Mouse (Mus musculus): Measurements from ENCODE around the gene Elp4. TPM values are rescaled to one million over a fixed set of nuclear protein-coding genes. Genes with fewer than 3 reads are reported as not detected.

Gene Elp4
- total and polyA plus RNA-seq, 3 experiments = 15.8 to 16.0 TPM; not detected in 1

GRCm38 (mm10) chr2:105749111-105749510, 155.3 kb downstream of the Elp4 start:
- peaks cover 0 to 5% of the 10 kb centered on the region in 2 experiments; a peak in 2 of 4 replicates for H3K36me3 ChIP-seq (ENCODE audit: control insufficient read depth in 1 of 2, insufficient read depth in 2 of 2, low read length in 2 of 2)
- no peak for DNase-seq (ENCODE audit: low read depth, low spot score)
- H3K9ac ChIP-seq (ENCODE audit: control insufficient read depth, low read depth, low read length, poor library complexity, severe bottlenecking) = no peak overlapping the region
- peaks cover 3 to 6% of the 10 kb centered on the region in 2 experiments; a peak in 3 of 4 replicates for H3K4me1 ChIP-seq (ENCODE audit: control insufficient read depth in 1 of 2, insufficient read depth in 2 of 2, low read length in 2 of 2)
- no peaks in the 10 kb centered on the region for H3K27me3 ChIP-seq (ENCODE audit: control insufficient read depth in 1 of 2, insufficient read depth in 2 of 2, low read length in 2 of 2)
- H3K9me3 ChIP-seq (replicated peaks; ENCODE audit: insufficient read depth, low read length) = no peaks in the 10 kb centered on the region
- H3K4me3 ChIP-seq (ENCODE audit: control insufficient read depth in 1 of 2, insufficient read depth in 1 of 2, low read depth in 2 of 2, low read length in 2 of 2) = no peak overlapping the region
- H3K27ac ChIP-seq (ENCODE audit: control insufficient read depth, low read depth, low read length) = no peak overlapping the region
- H3K79me2 ChIP-seq (ENCODE audit: control insufficient read depth, insufficient read depth, low read length, poor library complexity) = no peaks in the 10 kb centered on the region
- TF ChIP-seq TAL1 (IDR thresholded peaks at IDR 0.05; ENCODE audit: low read length) (no peak), CHD2 (IDR thresholded peaks at IDR 0.05; ENCODE audit: low read length) (no peak), BHLHE40 (IDR thresholded peaks at IDR 0.05; ENCODE audit: borderline replicate concordance, low read depth, low read length) (no peak), ZNF384 (IDR thresholded peaks at IDR 0.05; ENCODE audit: low read depth, low read length) (no peak), POLR2AphosphoS2 (IDR thresholded peaks at IDR 0.05; ENCODE audit: low read length) (no peak), POLR2A (IDR thresholded peaks at IDR 0.05; ENCODE audit: control insufficient read depth in 1 of 2, insufficient read depth in 1 of 2, low read depth in 1 of 2, low read length in 2 of 2, poor library complexity in 1 of 2) (no peak), MXI1 (IDR thresholded peaks at IDR 0.05; ENCODE audit: low read depth, low read length) (no peak), TCF12 (IDR thresholded peaks at IDR 0.05; ENCODE audit: low read depth, low read length) (no peak), CHD1 (IDR thresholded peaks at IDR 0.05; ENCODE audit: low read depth, low read length) (no peak), RCOR1 (IDR thresholded peaks at IDR 0.05; ENCODE audit: low read depth, low read length) (no peak), EP300 (IDR thresholded peaks at IDR 0.05; ENCODE audit: low read depth in 1 of 2, low read length in 2 of 2) (no peak), JUND (IDR thresholded peaks at IDR 0.05; ENCODE audit: low read depth, low read length) (no peak), MYB (IDR thresholded peaks at IDR 0.05; ENCODE audit: low read depth, low read length) (no peak), NRF1 (IDR thresholded peaks at IDR 0.05; ENCODE audit: insufficient read depth, low read depth, low read length, poor library complexity, severe bottlenecking) (no peak), ZC3H11A (IDR thresholded peaks at IDR 0.05; ENCODE audit: low read depth, low read length) (no peak), NELFE (IDR thresholded peaks at IDR 0.05; ENCODE audit: low read depth, low read length) (no peak), RAD21 (IDR thresholded peaks at IDR 0.05; ENCODE audit: low read depth, low read length) (no peak), MAX (IDR thresholded peaks at IDR 0.05; ENCODE audit: low read length) (no peak)

- Histone ChIP-seq H3K27ac (ENCODE audit: control insufficient read depth, low read depth, low read length) (no peak overlapping the region), H3K36me3 (ENCODE audit: control insufficient read depth in 1 of 2, insufficient read depth in 2 of 2, low read length in 2 of 2) (peaks cover 0 to 5% of the 10 kb centered on the region in 2 experiments; a peak in 2 of 4 replicates), H3K4me1 (ENCODE audit: control insufficient read depth in 1 of 2, insufficient read depth in 2 of 2, low read length in 2 of 2) (peaks cover 3 to 6% of the 10 kb centered on the region in 2 experiments; a peak in 3 of 4 replicates), H3K9ac (ENCODE audit: control insufficient read depth, low read depth, low read length, poor library complexity, severe bottlenecking) (no peak overlapping the region), H3K4me3 (ENCODE audit: control insufficient read depth in 1 of 2, insufficient read depth in 1 of 2, low read depth in 2 of 2, low read length in 2 of 2) (no peak overlapping the region), H3K79me2 (ENCODE audit: control insufficient read depth, insufficient read depth, low read length, poor library complexity) (no peaks in the 10 kb centered on the region), H3K27me3 (ENCODE audit: control insufficient read depth in 1 of 2, insufficient read depth in 2 of 2, low read length in 2 of 2) (no peaks in the 10 kb centered on the region), H3K9me3 (replicated peaks; ENCODE audit: insufficient read depth, low read length) (no peaks in the 10 kb centered on the region)
- no peak for TF ChIP-seq USF1 (IDR thresholded peaks at IDR 0.05; ENCODE audit: low read depth, low read length)
- no peak for TF ChIP-seq POLR2AphosphoS5 (IDR thresholded peaks at IDR 0.05; ENCODE audit: borderline replicate concordance, low read depth, low read length)
- no peak for TF ChIP-seq GABPA (IDR thresholded peaks at IDR 0.05; ENCODE audit: low read depth, low read length)
- no peak for TF ChIP-seq ETS1 (IDR thresholded peaks at IDR 0.05; ENCODE audit: low read depth, low read length)
- no peak for TF ChIP-seq TBP (IDR thresholded peaks at IDR 0.05; ENCODE audit: low read depth, low read length)
- no peak for DNase-seq (ENCODE audit: low read depth, low spot score)
These were observed 157.5 kb downstream of the Elp4 start for GRCm38 (mm10) chr2:105746896-105747295.

Data from MEL (cell line).